Comparison of ENCODE assay signal across 7 mouse cellular contexts in genomic region chr8:69995422-69995775, GRCm38 (mm10). TPM values are rescaled to one million over a fixed set of nuclear protein-coding genes. Genes with fewer than 3 reads are reported as not detected.
DNase-seq lines count a peak whose midpoint lies in the region; ATAC-seq lines count a peak whose summit lies in the region.

No protein-coding gene starts in this region.

- H3K27me3 ChIP-seq in lung, embryonic 16.5 days (ENCODE audit: control insufficient read depth, insufficient read depth, low read depth, low read length): no peaks in the 10 kb centered on the region
- no peaks in the 10 kb centered on the region for H3K27me3 ChIP-seq in embryonic facial prominence, embryonic 15.5 days
- no peaks in the 10 kb centered on the region for H3K27me3 ChIP-seq in intestine, embryonic 16.5 days (replicated peaks; ENCODE audit: control insufficient read depth, insufficient read depth, low read length)
- H3K27me3 ChIP-seq in neural tube, embryonic 14.5 days (ENCODE audit: control insufficient read depth, insufficient read depth, low read length): no peaks in the 10 kb centered on the region

- H3K36me3 ChIP-seq in lung, embryonic 16.5 days (ENCODE audit: control insufficient read depth, insufficient read depth, low read length): no peaks in the 10 kb centered on the region
- H3K36me3 ChIP-seq in embryonic facial prominence, embryonic 15.5 days: no peaks in the 10 kb centered on the region
- H3K36me3 ChIP-seq in intestine, embryonic 16.5 days (ENCODE audit: control insufficient read depth, insufficient read depth, low read length): no peaks in the 10 kb centered on the region
- H3K36me3 ChIP-seq in neural tube, embryonic 14.5 days (ENCODE audit: control insufficient read depth, insufficient read depth, low read length): no peaks in the 10 kb centered on the region; the same call in 1 of the 2 replicates

- peak overlapping the region; percentile 94 for H3K27ac ChIP-seq in lung, embryonic 16.5 days (ENCODE audit: low read length)
- H3K27ac ChIP-seq in embryonic facial prominence, embryonic 15.5 days (replicated peaks): peak overlapping the region; percentile 81; the same call in 1 of the 2 replicates
- peak overlapping the region; percentile 94 for H3K27ac ChIP-seq in intestine, embryonic 16.5 days (ENCODE audit: low read length)
- peak overlapping the region; percentile 80 for H3K27ac ChIP-seq in neural tube, embryonic 14.5 days (ENCODE audit: low read depth, low read length)

- H3K9me3 ChIP-seq in lung, embryonic 16.5 days (ENCODE audit: control insufficient read depth, low read length): no peaks in the 10 kb centered on the region
- no peaks in the 10 kb centered on the region for H3K9me3 ChIP-seq in embryonic facial prominence, embryonic 15.5 days (replicated peaks)
- no peaks in the 10 kb centered on the region for H3K9me3 ChIP-seq in intestine, embryonic 16.5 days (ENCODE audit: control insufficient read depth, low read length)
- H3K9me3 ChIP-seq in neural tube, embryonic 14.5 days (ENCODE audit: control insufficient read depth, low read length): no peaks in the 10 kb centered on the region

- H3K4me3 ChIP-seq in lung, embryonic 16.5 days (ENCODE audit: low read length): peak overlapping the region; percentile 93
- peak overlapping the region; percentile 97 for H3K4me3 ChIP-seq in embryonic facial prominence, embryonic 15.5 days (replicated peaks)
- H3K4me3 ChIP-seq in intestine, embryonic 16.5 days (ENCODE audit: low read length): peak overlapping the region; percentile 95
- peak overlapping the region; percentile 77 for H3K4me3 ChIP-seq in neural tube, embryonic 14.5 days (ENCODE audit: low read depth, low read length)

- peak overlapping the region; percentile 86 for H3K9ac ChIP-seq in lung, embryonic 16.5 days (ENCODE audit: low read length)
- H3K9ac ChIP-seq in embryonic facial prominence, embryonic 15.5 days: peak overlapping the region; percentile 70
- peak overlapping the region; percentile 92 for H3K9ac ChIP-seq in intestine, embryonic 16.5 days (ENCODE audit: low read depth, low read length)
- H3K9ac ChIP-seq in neural tube, embryonic 14.5 days (replicated peaks; ENCODE audit: low read depth, low read length): peak overlapping the region; percentile 76

- H3K4me2 ChIP-seq in lung, embryonic 16.5 days (ENCODE audit: low read depth, low read length): peak overlapping the region; percentile 87
- H3K4me2 ChIP-seq in embryonic facial prominence, embryonic 15.5 days (replicated peaks): peak overlapping the region; percentile 78
- peak overlapping the region; percentile 66 for H3K4me2 ChIP-seq in intestine, embryonic 16.5 days (ENCODE audit: low read depth, low read length)
- H3K4me2 ChIP-seq in neural tube, embryonic 14.5 days (ENCODE audit: low read depth, low read length): peak overlapping the region; percentile 59

- no peak for DNase-seq in lung, postnatal 4 days
- no peak for DNase-seq in ovary, postnatal 14 days (ENCODE audit: low spot score)
- no peak for DNase-seq in right cerebral cortex, adult 18-20 months

- H3K4me1 ChIP-seq in lung, embryonic 16.5 days (replicated peaks; ENCODE audit: control insufficient read depth, insufficient read depth, low read length): peaks cover 10% of the 10 kb centered on the region
- H3K4me1 ChIP-seq in embryonic facial prominence, embryonic 15.5 days: peaks cover 12% of the 10 kb centered on the region
- peaks cover 8% of the 10 kb centered on the region for H3K4me1 ChIP-seq in intestine, embryonic 16.5 days (ENCODE audit: control insufficient read depth, insufficient read depth, low read length)
- peaks cover 9% of the 10 kb centered on the region for H3K4me1 ChIP-seq in neural tube, embryonic 14.5 days (ENCODE audit: control insufficient read depth, insufficient read depth, low read length)

- WGBS in lung, embryonic 16.5 days: under 1% methylated on average over 7 of the region's 7 CpGs
- WGBS in embryonic facial prominence, embryonic 15.5 days: 0% methylated on average over 7 of the region's 7 CpGs
- under 1% methylated on average over 7 of the region's 7 CpGs for WGBS in intestine, embryonic 16.5 days
- 0% methylated on average over 7 of the region's 7 CpGs for whole genome bisulfite sequencing in neural tube, embryonic 14.5 days

- ATAC-seq in lung, embryonic 16.5 days (ENCODE audit: low read depth): no peak
- no peak for ATAC-seq in embryonic facial prominence, embryonic 15.5 days (ENCODE audit: insufficient number of reproducible peaks, low FRiP score, low TSS enrichment, low read depth)
- no peak for ATAC-seq in intestine, embryonic 16.5 days
- ATAC-seq in neural tube, embryonic 14.5 days (ENCODE audit: low read depth): no peak

RNA-seq across cellular contexts. Expression of gene Gatad2a, which starts 0.8 kb away (rescaled TPM):
- 41.6 and 42.1 TPM in 2 replicates for polyA plus RNA-seq in lung, embryonic 16.5 days (2015; fragmentation: Nextera tagmentation; extraction: Ambion mirVana)
- polyA plus RNA-seq in embryonic facial prominence, embryonic 15.5 days (2015; fragmentation: Nextera tagmentation; extraction: Ambion mirVana): 43.6 and 49.8 TPM in 2 replicates
- polyA plus RNA-seq in intestine, embryonic 16.5 days (2015; fragmentation: Nextera tagmentation; extraction: Ambion mirVana): 36.0 and 38.9 TPM in 2 replicates
- 20.9 and 27.5 TPM in 2 replicates for polyA plus RNA-seq in neural tube, embryonic 14.5 days (2014; fragmentation: Nextera tagmentation; extraction: Ambion mirVana)

RNA-seq across cellular contexts. Expression of gene Mau2, which starts 47.1 kb away (rescaled TPM):
- 54.0 and 55.1 TPM in 2 replicates for polyA plus RNA-seq in lung, embryonic 16.5 days (2015; fragmentation: Nextera tagmentation; extraction: Ambion mirVana)
- polyA plus RNA-seq in embryonic facial prominence, embryonic 15.5 days (2015; fragmentation: Nextera tagmentation; extraction: Ambion mirVana): 52.7 and 61.3 TPM in 2 replicates
- polyA plus RNA-seq in intestine, embryonic 16.5 days (2015; fragmentation: Nextera tagmentation; extraction: Ambion mirVana): 44.4 and 45.5 TPM in 2 replicates
- polyA plus RNA-seq in neural tube, embryonic 14.5 days (2014; fragmentation: Nextera tagmentation; extraction: Ambion mirVana): 73.5 and 77.9 TPM in 2 replicates

RNA-seq across cellular contexts. Expression of gene Sugp1, which starts 47.2 kb away (rescaled TPM):
- 43.1 and 44.1 TPM in 2 replicates for polyA plus RNA-seq in lung, embryonic 16.5 days (2015; fragmentation: Nextera tagmentation; extraction: Ambion mirVana)
- polyA plus RNA-seq in embryonic facial prominence, embryonic 15.5 days (2015; fragmentation: Nextera tagmentation; extraction: Ambion mirVana): 44.3 and 45.1 TPM in 2 replicates
- polyA plus RNA-seq in intestine, embryonic 16.5 days (2015; fragmentation: Nextera tagmentation; extraction: Ambion mirVana): 33.0 and 37.0 TPM in 2 replicates
- 47.1 and 52.9 TPM in 2 replicates for polyA plus RNA-seq in neural tube, embryonic 14.5 days (2014; fragmentation: Nextera tagmentation; extraction: Ambion mirVana)
